Mouse (Mus musculus) heart, embryonic 13.5 days (tissue): ENCODE results near the gene Sik1. TPM values are rescaled to one million over a fixed set of nuclear protein-coding genes. Genes with fewer than 3 reads are reported as not detected.

Experiments used
- ATAC-seq: fragments of 200-750 bp; cut with Nextera tagmentation; 2 replicates; pipeline ENCODE4 v1.8.0; 2017; ENCODE audit warnings: moderate TSS enrichment; ENCODE audit not compliant: insufficient number of reproducible peaks, low FRiP score, low TSS enrichment; ENCODE audit errors: extremely low read depth
- H3K27ac ChIP-seq: fragments of 300-500 bp; sonication (generic); replicated peaks from 2 replicates; pipeline ENCODE4 v1.5.1; 2015; ENCODE audit warnings: moderate library complexity, mild to moderate bottlenecking, inconsistent platforms
- H3K27me3 ChIP-seq: fragments of 300-500 bp; sonication (generic); replicated peaks from 2 replicates; pipeline ENCODE4 v1.6.1; 2015; ENCODE audit warnings: mild to moderate bottlenecking, inconsistent platforms
- H3K36me3 ChIP-seq: fragments of 300-500 bp; sonication (generic); 2 replicates; pipeline ENCODE4 v1.6.1; 2015; ENCODE audit warnings: mild to moderate bottlenecking, inconsistent platforms
- H3K4me1 ChIP-seq: fragments of 300-500 bp; sonication (generic); 2 replicates; pipeline ENCODE4 v1.6.1; 2015; ENCODE audit warnings: inconsistent platforms
- H3K4me2 ChIP-seq: fragments of 300-500 bp; sonication (generic); 2 replicates; pipeline ENCODE4 v1.6.1; 2015; ENCODE audit warnings: inconsistent platforms, mild to moderate bottlenecking, moderate library complexity
- H3K4me3 ChIP-seq: fragments of 300-500 bp; sonication (generic); 2 replicates; pipeline ENCODE4 v1.5.1; 2015; ENCODE audit warnings: moderate library complexity, mild to moderate bottlenecking, inconsistent platforms
- H3K9ac ChIP-seq: fragments of 300-500 bp; sonication (generic); 2 replicates; pipeline ENCODE4 v1.6.1; 2015; ENCODE audit warnings: inconsistent platforms, mild to moderate bottlenecking, moderate library complexity
- H3K9me3 ChIP-seq: fragments of 300-500 bp; sonication (generic); 2 replicates; pipeline ENCODE4 v1.6.1; 2016; ENCODE audit warnings: inconsistent platforms
- WGBS: fragments of 180-500 bp; shearing (Covaris S2); methylation state at CpG from one replicate; pipeline ENCODE4 v1.1.7; 2015; ENCODE audit warnings: mixed read lengths; 5-methylcytosine and 5-hydroxymethylcytosine counted together
- polyA plus RNA-seq: library from polyadenylated mRNA; unstranded; fragments of >200 nt; fragmentation: Nextera tagmentation; extraction: Ambion mirVana; gene quantifications from 2 replicates; pipeline ENCODE4 v1.2.1, GENCODE M21; 2015

The Sik1 gene
- polyA plus RNA-seq, 1 experiment from 2014 or later: 17.6 TPM

GRCm38 (mm10) chr17:31828916-31829315 lies 26.7 kb downstream of the Sik1 start:
- H3K36me3 ChIP-seq: no peaks in the 10 kb centered on the region
- H3K27me3 ChIP-seq: no peaks in the 10 kb centered on the region
- no peak overlapping the region for H3K9ac ChIP-seq
- H3K9me3 ChIP-seq: no peaks in the 10 kb centered on the region
- no peak overlapping the region for H3K4me3 ChIP-seq
- WGBS: 90% methylated on average over 5 of the region's 5 CpGs
- no peak for ATAC-seq
- no peak overlapping the region for H3K4me2 ChIP-seq
- H3K4me1 ChIP-seq: peaks cover 57% of the 10 kb centered on the region
- no peak overlapping the region for H3K27ac ChIP-seq

- Histone ChIP-seq H3K9me3 (no peaks in the 10 kb centered on the region), H3K4me3 (no peak overlapping the region), H3K27me3 (no peaks in the 10 kb centered on the region), H3K4me1 (peaks cover 49% of the 10 kb centered on the region), H3K36me3 (no peaks in the 10 kb centered on the region), H3K4me2 (no peak overlapping the region), H3K9ac (0 out of 2 replicates have a peak overlapping the region, but pooled peaks have one; percentile 34), H3K27ac (peak overlapping the region; percentile 91)
- 61% methylated on average over 5 of the region's 5 CpGs for WGBS
- ATAC-seq: no peak
Measured at GRCm38 (mm10) chr17:31828118-31828517, 27.5 kb downstream of the Sik1 start.

- 15% methylated on average over 5 of the region's 5 CpGs for WGBS
- H3K9me3 ChIP-seq: no peaks in the 10 kb centered on the region
- H3K27ac ChIP-seq: peak overlapping the region; percentile 91
- H3K4me3 ChIP-seq: no peak overlapping the region
- no peaks in the 10 kb centered on the region for H3K36me3 ChIP-seq
- peaks cover 44% of the 10 kb centered on the region for H3K4me1 ChIP-seq
- peak; percentile 53; the same call in 1 of the 2 replicates for ATAC-seq
- peak overlapping the region; percentile 16; the same call in 1 of the 2 replicates for H3K4me2 ChIP-seq
- H3K9ac ChIP-seq: peak overlapping the region; percentile 60
- H3K27me3 ChIP-seq: no peaks in the 10 kb centered on the region
Measured at GRCm38 (mm10) chr17:31827206-31827605, 28.4 kb downstream of the Sik1 start.

GRCm38 (mm10) chr17:31826669-31827068 lies 28.9 kb downstream of the Sik1 start:
- Histone ChIP-seq H3K4me1 (peaks cover 42% of the 10 kb centered on the region), H3K27ac (peak overlapping the region; percentile 91), H3K27me3 (no peaks in the 10 kb centered on the region), H3K36me3 (no peaks in the 10 kb centered on the region), H3K9me3 (no peaks in the 10 kb centered on the region), H3K9ac (peak overlapping the region; percentile 52), H3K4me3 (no peak overlapping the region), H3K4me2 (peak overlapping the region; percentile 16; the same call in 1 of the 2 replicates)
- 36% methylated on average over 6 of the region's 6 CpGs for WGBS
- ATAC-seq: no peak

- no peak overlapping the region for H3K27ac ChIP-seq
- no peaks in the 10 kb centered on the region for H3K9me3 ChIP-seq
- H3K27me3 ChIP-seq: no peaks in the 10 kb centered on the region
- WGBS: 83% methylated on average over 9 of the region's 9 CpGs
- ATAC-seq: no peak
- no peak overlapping the region for H3K4me2 ChIP-seq
- H3K9ac ChIP-seq: no peak overlapping the region
- no peak overlapping the region for H3K4me3 ChIP-seq
- no peaks in the 10 kb centered on the region for H3K36me3 ChIP-seq
- H3K4me1 ChIP-seq: peaks cover 42% of the 10 kb centered on the region
Measured at GRCm38 (mm10) chr17:31825678-31826077, 29.9 kb downstream of the Sik1 start.

GRCm38 (mm10) chr17:31824812-31825211 lies 30.8 kb downstream of the Sik1 start:
- H3K27me3 ChIP-seq: no peaks in the 10 kb centered on the region
- 75% methylated on average over 7 of the region's 7 CpGs for WGBS
- no peak overlapping the region for H3K9ac ChIP-seq
- no peak for ATAC-seq
- no peak overlapping the region for H3K4me2 ChIP-seq
- H3K27ac ChIP-seq: no peak overlapping the region
- H3K36me3 ChIP-seq: no peaks in the 10 kb centered on the region
- peaks cover 48% of the 10 kb centered on the region for H3K4me1 ChIP-seq
- no peak overlapping the region for H3K4me3 ChIP-seq
- H3K9me3 ChIP-seq: no peaks in the 10 kb centered on the region

GRCm38 (mm10) chr17:31821136-31821933 lies 34.3 kb downstream of the Sik1 start:
- 36% methylated on average over 13 of the region's 13 CpGs for WGBS
- H3K27ac ChIP-seq: no peak overlapping the region
- H3K9ac ChIP-seq: peak overlapping the region; percentile 52; the same call in 1 of the 2 replicates
- no peak overlapping the region for H3K4me3 ChIP-seq
- no peak overlapping the region for H3K4me2 ChIP-seq
- no peaks in the 10 kb centered on the region for H3K36me3 ChIP-seq
- no peaks in the 10 kb centered on the region for H3K27me3 ChIP-seq
- H3K9me3 ChIP-seq: no peaks in the 10 kb centered on the region
- H3K4me1 ChIP-seq: peaks cover 30% of the 10 kb centered on the region
- ATAC-seq: no peak

GRCm38 (mm10) chr17:31820099-31820846 lies 35.3 kb downstream of the Sik1 start:
- WGBS: 28% methylated on average over 4 of the region's 4 CpGs
- Histone ChIP-seq H3K9ac (peak overlapping the region; percentile 24; the same call in 1 of the 2 replicates), H3K4me1 (peaks cover 29% of the 10 kb centered on the region), H3K4me3 (no peak overlapping the region), H3K4me2 (no peak overlapping the region), H3K9me3 (no peaks in the 10 kb centered on the region), H3K36me3 (no peaks in the 10 kb centered on the region), H3K27me3 (no peaks in the 10 kb centered on the region), H3K27ac (0 out of 2 replicates have a peak overlapping the region, but pooled peaks have one; percentile 20)
- ATAC-seq: no peak

GRCm38 (mm10) chr17:31819372-31819771 lies 36.2 kb downstream of the Sik1 start:
- ATAC-seq: no peak
- no peak overlapping the region for H3K9ac ChIP-seq
- no peak overlapping the region for H3K4me3 ChIP-seq
- no peak overlapping the region for H3K27ac ChIP-seq
- WGBS: 70% methylated on average over 9 of the region's 9 CpGs
- peaks cover 37% of the 10 kb centered on the region for H3K4me1 ChIP-seq
- H3K4me2 ChIP-seq: no peak overlapping the region
- H3K27me3 ChIP-seq: no peaks in the 10 kb centered on the region
- no peaks in the 10 kb centered on the region for H3K9me3 ChIP-seq
- no peaks in the 10 kb centered on the region for H3K36me3 ChIP-seq

GRCm38 (mm10) chr17:31817815-31818214 lies 37.8 kb downstream of the Sik1 start:
- WGBS: 88% methylated on average over 1 of the region's 1 CpGs
- H3K36me3 ChIP-seq: no peaks in the 10 kb centered on the region
- peaks cover 40% of the 10 kb centered on the region for H3K4me1 ChIP-seq
- H3K27me3 ChIP-seq: no peaks in the 10 kb centered on the region
- ATAC-seq: no peak
- no peak overlapping the region for H3K4me3 ChIP-seq
- H3K27ac ChIP-seq: no peak overlapping the region
- no peaks in the 10 kb centered on the region for H3K9me3 ChIP-seq
- H3K4me2 ChIP-seq: no peak overlapping the region
- H3K9ac ChIP-seq: no peak overlapping the region

DNA sequence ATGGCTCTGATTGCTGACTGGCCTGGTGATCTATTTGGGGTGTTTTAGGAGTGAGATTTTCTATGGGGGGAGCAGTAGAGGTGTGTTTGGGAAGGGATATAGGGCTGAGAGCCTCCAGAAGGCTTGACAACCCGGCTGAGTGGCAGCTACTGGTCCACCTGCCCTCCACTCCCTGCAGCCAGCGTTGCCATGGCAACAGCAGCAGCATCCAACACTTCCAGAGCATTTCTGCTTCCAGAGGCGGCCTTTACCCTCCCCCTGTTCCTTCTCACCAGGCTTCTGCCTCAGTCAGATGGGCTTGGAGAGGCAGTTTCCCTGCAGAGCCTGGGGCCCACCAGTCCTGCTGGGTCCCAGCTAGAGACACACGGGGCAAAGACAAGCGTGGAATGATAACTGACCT lies 38.4 kb downstream of the Sik1 start:
- ATAC-seq: no peak
- H3K27me3 ChIP-seq: no peaks in the 10 kb centered on the region
- 55% methylated on average over 5 of the region's 5 CpGs for WGBS

More for the DNA sequence above, 38.4 kb downstream of the Sik1 start:
- no peak overlapping the region for H3K9ac ChIP-seq
- H3K27ac ChIP-seq: no peak overlapping the region
- H3K4me2 ChIP-seq: no peak overlapping the region
- no peaks in the 10 kb centered on the region for H3K9me3 ChIP-seq
- H3K4me1 ChIP-seq: peaks cover 40% of the 10 kb centered on the region
- no peaks in the 10 kb centered on the region for H3K36me3 ChIP-seq
- H3K4me3 ChIP-seq: no peak overlapping the region
